Mouse (Mus musculus): ENCODE measurements around the gene Cttnbp2nl. TPM values are rescaled to one million over a fixed set of nuclear protein-coding genes. Genes with fewer than 3 reads are reported as not detected.
A peak's percentile ranks its signal among the peaks of the same experiment; 100 is the strongest.

The Cttnbp2nl gene
- polyA plus RNA-seq, 1 experiment from 2014 or later = 46.2 TPM

DNA sequence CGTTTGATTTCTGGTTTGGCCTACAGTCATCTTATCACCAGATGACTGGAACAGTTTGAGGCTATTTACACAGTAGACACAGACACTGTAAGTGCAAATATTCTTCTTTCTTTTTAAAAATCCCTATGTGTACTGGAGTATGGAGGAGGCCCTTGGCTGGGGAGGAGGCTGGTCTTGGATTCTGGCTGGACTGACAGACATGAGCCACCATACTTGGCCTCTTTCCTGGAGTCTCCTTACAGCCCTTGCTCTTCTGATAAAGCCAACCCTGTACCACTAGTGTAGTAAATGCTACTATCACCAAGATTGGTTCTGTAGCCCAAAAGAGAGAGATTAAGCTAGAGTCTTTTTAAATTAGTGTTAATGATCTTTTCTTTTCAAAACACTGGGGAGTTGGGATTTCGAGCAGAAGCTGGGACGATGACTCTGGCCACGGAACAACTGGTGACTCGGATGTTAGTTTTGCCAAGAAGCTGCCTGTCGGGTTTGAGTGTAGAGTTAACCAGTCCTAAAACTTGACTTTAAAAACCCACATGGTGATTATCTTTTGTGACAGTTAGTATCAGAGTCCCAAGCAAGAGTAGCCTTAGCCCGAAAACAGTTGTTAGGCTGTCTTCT, 40.1 kb downstream of the Cttnbp2nl start:
- Histone ChIP-seq H3K27ac (no peak overlapping the region), H3K36me3 (peaks cover 57% of the 10 kb centered on the region), H3K27me3 (no peaks in the 10 kb centered on the region), H3K4me3 (replicated peaks) (no peak overlapping the region), H3K9ac (replicated peaks) (no peak overlapping the region), H3K4me2 (no peak overlapping the region), H3K4me1 (replicated peaks) (no peaks in the 10 kb centered on the region), H3K9me3 (no peaks in the 10 kb centered on the region)
- 95% methylated on average over 7 of the region's 7 CpGs for WGBS
- ATAC-seq (ENCODE audit: insufficient number of reproducible peaks, insufficient read depth, low FRiP score, low TSS enrichment, low read depth) = no peak

DNA sequence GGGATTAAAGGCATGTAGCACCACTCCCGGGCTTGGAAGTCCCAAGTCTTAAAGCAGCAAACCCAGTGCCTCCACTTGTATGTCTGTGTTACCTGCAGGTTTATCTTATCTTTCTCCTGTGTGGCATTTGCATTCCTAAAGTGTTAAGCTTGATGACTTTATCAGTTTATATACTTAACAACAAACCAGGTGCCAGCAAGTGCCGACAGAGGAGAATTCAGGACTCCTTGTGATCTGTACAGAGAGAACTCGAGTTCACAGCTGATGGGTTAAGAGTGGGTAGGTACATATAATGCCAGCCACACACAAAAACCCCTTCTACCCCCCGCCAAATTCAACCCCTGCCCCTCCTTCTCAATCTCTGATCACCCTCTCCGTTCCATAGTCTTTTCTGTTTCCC, 41.1 kb downstream of the Cttnbp2nl start:
- WGBS = 86% methylated on average over 5 of the region's 5 CpGs
- no peak overlapping the region for H3K27ac ChIP-seq
- no peak overlapping the region for H3K4me3 ChIP-seq (replicated peaks)
- no peak overlapping the region for H3K4me2 ChIP-seq
- H3K27me3 ChIP-seq = no peaks in the 10 kb centered on the region
- no peaks in the 10 kb centered on the region for H3K9me3 ChIP-seq
- peaks cover 66% of the 10 kb centered on the region for H3K36me3 ChIP-seq
- no peak overlapping the region for H3K9ac ChIP-seq (replicated peaks)
- H3K4me1 ChIP-seq (replicated peaks) = no peaks in the 10 kb centered on the region
- ATAC-seq (ENCODE audit: insufficient number of reproducible peaks, insufficient read depth, low FRiP score, low TSS enrichment, low read depth) = no peak

- Histone ChIP-seq H3K27ac (no peak overlapping the region), H3K9me3 (no peaks in the 10 kb centered on the region)
Measured at GRCm38 (mm10) chr3:105010681-105011339, 42.1 kb downstream of the Cttnbp2nl start.

GRCm38 (mm10) chr3:105008070-105008469, 44.9 kb downstream of the Cttnbp2nl start:
- no peak for ATAC-seq (ENCODE audit: insufficient number of reproducible peaks, insufficient read depth, low FRiP score, low TSS enrichment, low read depth)
- no peak overlapping the region for H3K27ac ChIP-seq
- H3K36me3 ChIP-seq = peaks cover 96% of the 10 kb centered on the region
- H3K9me3 ChIP-seq = no peaks in the 10 kb centered on the region
- no peaks in the 10 kb centered on the region for H3K27me3 ChIP-seq
- H3K4me2 ChIP-seq = no peak overlapping the region
- no peak overlapping the region for H3K9ac ChIP-seq (replicated peaks)
- WGBS = 88% methylated on average over 9 of the region's 9 CpGs
- no peak overlapping the region for H3K4me3 ChIP-seq (replicated peaks)
- no peaks in the 10 kb centered on the region for H3K4me1 ChIP-seq (replicated peaks)

More at GRCm38 (mm10) chr3:105010681-105011339, 42.1 kb downstream of the Cttnbp2nl start:
- ATAC-seq (ENCODE audit: insufficient number of reproducible peaks, insufficient read depth, low FRiP score, low TSS enrichment, low read depth) = no peak
- 90% methylated on average over 11 of the region's 11 CpGs for WGBS
- H3K4me2 ChIP-seq = no peak overlapping the region
- no peaks in the 10 kb centered on the region for H3K27me3 ChIP-seq
- H3K4me3 ChIP-seq (replicated peaks) = no peak overlapping the region
- H3K9ac ChIP-seq (replicated peaks) = no peak overlapping the region
- H3K36me3 ChIP-seq = peaks cover 75% of the 10 kb centered on the region
- H3K4me1 ChIP-seq (replicated peaks) = no peaks in the 10 kb centered on the region

DNA sequence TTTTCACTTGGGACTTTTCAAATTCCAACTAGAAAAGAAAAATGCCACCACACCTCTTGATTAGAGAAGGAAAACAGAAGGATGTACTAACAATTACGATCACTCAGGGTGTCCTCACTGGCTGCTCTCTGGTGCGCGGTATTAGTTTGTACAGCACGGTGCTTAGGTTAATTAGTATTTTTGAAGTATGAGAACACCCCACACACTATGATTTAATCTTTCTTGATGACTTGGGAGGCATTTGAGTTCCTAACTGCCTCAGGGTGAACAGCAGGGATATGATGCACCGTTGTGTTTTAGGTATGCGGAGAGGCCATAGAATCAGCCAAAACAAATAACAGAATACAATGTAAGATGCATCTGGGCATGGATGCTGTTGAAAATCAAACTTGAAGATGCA, 46.8 kb downstream of the Cttnbp2nl start:
- Histone ChIP-seq H3K4me2 (no peak overlapping the region), H3K4me3 (replicated peaks) (no peak overlapping the region), H3K4me1 (replicated peaks) (no peaks in the 10 kb centered on the region), H3K27ac (no peak overlapping the region), H3K36me3 (peaks cover 93% of the 10 kb centered on the region), H3K9ac (replicated peaks) (no peak overlapping the region), H3K9me3 (no peaks in the 10 kb centered on the region), H3K27me3 (no peaks in the 10 kb centered on the region)
- 96% methylated on average over 6 of the region's 6 CpGs for WGBS
- no peak for ATAC-seq (ENCODE audit: insufficient number of reproducible peaks, insufficient read depth, low FRiP score, low TSS enrichment, low read depth)

DNA sequence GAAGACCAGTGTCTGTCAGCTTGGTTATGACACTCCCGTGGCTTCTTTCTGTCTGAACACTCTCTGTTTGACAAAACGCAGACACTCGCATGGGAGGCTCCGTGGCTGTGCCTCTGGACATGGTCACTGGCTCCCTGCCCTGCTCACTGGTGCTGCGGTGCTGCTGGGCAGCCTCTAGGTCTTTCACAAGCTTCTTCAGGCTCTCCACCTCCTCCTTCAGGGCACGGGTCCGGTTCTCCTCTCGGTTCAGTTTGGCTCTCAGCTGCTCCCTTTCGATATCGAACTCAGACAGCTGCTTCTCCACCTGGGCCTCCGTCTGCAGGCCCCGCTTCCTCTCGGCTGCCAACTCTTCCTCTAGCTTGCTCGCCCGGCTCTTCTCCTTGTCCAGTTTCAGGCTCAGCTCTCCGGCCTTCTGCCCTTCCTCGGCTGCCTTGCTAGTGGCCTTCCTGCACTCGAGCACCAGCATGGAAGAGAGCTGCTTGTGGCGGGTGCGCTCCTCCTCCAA, 47.3 kb downstream of the Cttnbp2nl start:
- ATAC-seq (ENCODE audit: insufficient number of reproducible peaks, insufficient read depth, low FRiP score, low TSS enrichment, low read depth) = no peak
- H3K9ac ChIP-seq (replicated peaks) = no peak overlapping the region
- no peaks in the 10 kb centered on the region for H3K4me1 ChIP-seq (replicated peaks)
- no peak overlapping the region for H3K27ac ChIP-seq
- H3K9me3 ChIP-seq = no peaks in the 10 kb centered on the region
- H3K4me3 ChIP-seq (replicated peaks) = no peak overlapping the region
- WGBS = 92% methylated on average over 20 of the region's 20 CpGs
- H3K4me2 ChIP-seq = no peak overlapping the region
- H3K36me3 ChIP-seq = peaks cover 93% of the 10 kb centered on the region
- no peaks in the 10 kb centered on the region for H3K27me3 ChIP-seq

DNA sequence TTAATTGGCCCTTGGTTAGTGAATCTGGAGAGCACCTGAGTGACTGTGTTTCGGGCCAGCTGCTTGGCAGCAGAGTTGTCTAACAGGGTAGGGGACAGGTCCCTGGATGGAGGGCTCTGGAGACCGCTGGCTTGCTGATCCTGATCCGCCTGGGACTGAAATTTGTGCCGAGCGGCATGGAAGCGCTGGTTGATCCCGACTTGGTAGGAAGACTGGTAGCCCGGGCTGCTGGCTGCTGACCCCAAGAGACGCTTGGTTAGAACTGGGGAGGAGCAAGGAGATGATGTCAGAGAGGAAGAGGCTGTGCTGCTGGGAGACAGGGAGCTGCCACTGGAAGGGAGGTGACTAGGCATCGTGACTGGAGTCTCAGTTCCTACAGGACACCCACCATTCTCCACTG, 47.9 kb downstream of the Cttnbp2nl start:
- H3K36me3 ChIP-seq = peaks cover 93% of the 10 kb centered on the region
- no peaks in the 10 kb centered on the region for H3K27me3 ChIP-seq
- H3K4me2 ChIP-seq = no peak overlapping the region
- no peaks in the 10 kb centered on the region for H3K4me1 ChIP-seq (replicated peaks)
- no peak for ATAC-seq (ENCODE audit: insufficient number of reproducible peaks, insufficient read depth, low FRiP score, low TSS enrichment, low read depth)
- WGBS = 94% methylated on average over 10 of the region's 10 CpGs
- H3K27ac ChIP-seq = no peak overlapping the region
- H3K4me3 ChIP-seq (replicated peaks) = no peak overlapping the region
- H3K9ac ChIP-seq (replicated peaks) = no peak overlapping the region
- H3K9me3 ChIP-seq = no peaks in the 10 kb centered on the region

- H3K9me3 ChIP-seq = no peaks in the 10 kb centered on the region
- ATAC-seq (ENCODE audit: insufficient number of reproducible peaks, insufficient read depth, low FRiP score, low TSS enrichment, low read depth) = no peak
- 87% methylated on average over 14 of the region's 14 CpGs for WGBS
- peaks cover 86% of the 10 kb centered on the region for H3K36me3 ChIP-seq
- H3K27ac ChIP-seq = no peak overlapping the region
- H3K4me2 ChIP-seq = no peak overlapping the region
- H3K4me3 ChIP-seq (replicated peaks) = no peak overlapping the region
- H3K4me1 ChIP-seq (replicated peaks) = peaks cover 6% of the 10 kb centered on the region; the same call in 1 of the 2 replicates
- no peak overlapping the region for H3K9ac ChIP-seq (replicated peaks)
- H3K27me3 ChIP-seq = no peaks in the 10 kb centered on the region
Measured at GRCm38 (mm10) chr3:105003960-105004463, 48.9 kb downstream of the Cttnbp2nl start.

GRCm38 (mm10) chr3:105001374-105001773, 51.6 kb downstream of the Cttnbp2nl start:
- Histone ChIP-seq H3K27ac (no peak overlapping the region), H3K27me3 (no peaks in the 10 kb centered on the region), H3K4me3 (replicated peaks) (no peak overlapping the region), H3K36me3 (peaks cover 61% of the 10 kb centered on the region), H3K9me3 (no peaks in the 10 kb centered on the region), H3K4me1 (replicated peaks) (peaks cover 19% of the 10 kb centered on the region), H3K4me2 (no peak overlapping the region), H3K9ac (replicated peaks) (no peak overlapping the region)
- no peak for ATAC-seq (ENCODE audit: insufficient number of reproducible peaks, insufficient read depth, low FRiP score, low TSS enrichment, low read depth)
- WGBS = 37% methylated on average over 6 of the region's 6 CpGs

GRCm38 (mm10) chr3:105000561-105000960, 52.4 kb downstream of the Cttnbp2nl start:
- Histone ChIP-seq H3K4me1 (replicated peaks) (peaks cover 19% of the 10 kb centered on the region), H3K4me3 (replicated peaks) (no peak overlapping the region), H3K9ac (replicated peaks) (no peak overlapping the region), H3K27me3 (no peaks in the 10 kb centered on the region), H3K9me3 (no peaks in the 10 kb centered on the region), H3K36me3 (peaks cover 53% of the 10 kb centered on the region), H3K27ac (no peak overlapping the region), H3K4me2 (no peak overlapping the region)
- WGBS = 82% methylated on average over 8 of the region's 8 CpGs
- ATAC-seq (ENCODE audit: insufficient number of reproducible peaks, insufficient read depth, low FRiP score, low TSS enrichment, low read depth) = no peak

DNA sequence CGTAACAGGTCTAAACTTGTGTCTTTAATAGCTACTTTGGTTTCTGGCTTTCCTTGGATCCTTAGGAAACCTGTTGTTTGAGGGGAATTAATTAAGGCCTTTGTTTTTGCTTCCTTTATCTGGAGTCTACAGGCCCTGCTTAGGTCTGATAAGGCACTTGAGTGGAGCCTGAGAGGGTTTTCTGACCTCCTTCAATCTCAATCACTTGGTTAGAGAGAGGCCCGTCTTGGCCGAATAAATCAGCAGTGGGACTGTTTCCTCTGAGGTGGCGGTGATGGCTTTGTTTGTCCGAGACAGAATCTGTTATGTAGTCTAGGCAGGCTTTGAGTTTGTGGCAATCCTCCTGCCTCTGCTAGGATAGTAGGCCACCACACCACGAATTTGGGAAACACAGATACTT, 55.4 kb downstream of the Cttnbp2nl start:
- no peak for ATAC-seq (ENCODE audit: insufficient number of reproducible peaks, insufficient read depth, low FRiP score, low TSS enrichment, low read depth)
- H3K9me3 ChIP-seq = no peaks in the 10 kb centered on the region
- no peak overlapping the region for H3K4me3 ChIP-seq (replicated peaks)
- H3K36me3 ChIP-seq = peaks cover 23% of the 10 kb centered on the region
- peaks cover 38% of the 10 kb centered on the region for H3K4me1 ChIP-seq (replicated peaks)
- H3K9ac ChIP-seq (replicated peaks) = no peak overlapping the region
- H3K27me3 ChIP-seq = no peaks in the 10 kb centered on the region
- no peak overlapping the region for H3K4me2 ChIP-seq
- 46% methylated on average over 6 of the region's 6 CpGs for WGBS
- H3K27ac ChIP-seq = peak overlapping the region; percentile 20; the same call in 1 of the 2 replicates

All from limb, embryonic 12.5 days (tissue).